Mouse (Mus musculus): Measurements from ENCODE around the gene Tmc7.

The Tmc7 gene

DNA sequence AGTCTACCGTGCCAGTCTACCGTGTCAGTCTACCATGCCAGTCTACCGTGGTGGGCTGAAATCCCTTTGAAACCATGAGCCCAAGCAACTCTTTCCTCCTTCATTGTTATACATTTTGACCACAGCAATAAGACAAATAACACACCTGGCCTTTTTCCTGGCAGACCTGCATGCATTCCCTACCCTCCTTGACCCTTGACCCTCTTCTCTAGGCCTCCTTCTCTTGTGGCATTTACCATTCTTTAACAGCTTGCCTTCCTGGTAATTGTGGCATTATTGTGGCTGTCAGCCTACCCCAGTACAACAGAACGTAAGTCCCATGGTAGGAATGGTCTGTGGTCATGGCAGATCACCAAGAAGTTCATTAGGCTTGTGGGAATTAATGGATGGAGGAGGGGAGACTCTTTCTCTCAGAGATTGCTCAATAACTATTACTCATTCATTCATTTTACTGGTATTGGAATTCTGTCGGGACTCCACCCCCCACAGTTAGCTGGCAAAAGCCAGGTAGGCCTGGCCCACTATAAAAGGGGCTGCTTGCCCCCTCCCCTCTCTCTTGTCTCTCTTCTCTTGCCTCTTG is 6.3 kb upstream of the Tmc7 start:
- DNase-seq (ENCODE audit: low read depth, low spot score) = no peak

DNA sequence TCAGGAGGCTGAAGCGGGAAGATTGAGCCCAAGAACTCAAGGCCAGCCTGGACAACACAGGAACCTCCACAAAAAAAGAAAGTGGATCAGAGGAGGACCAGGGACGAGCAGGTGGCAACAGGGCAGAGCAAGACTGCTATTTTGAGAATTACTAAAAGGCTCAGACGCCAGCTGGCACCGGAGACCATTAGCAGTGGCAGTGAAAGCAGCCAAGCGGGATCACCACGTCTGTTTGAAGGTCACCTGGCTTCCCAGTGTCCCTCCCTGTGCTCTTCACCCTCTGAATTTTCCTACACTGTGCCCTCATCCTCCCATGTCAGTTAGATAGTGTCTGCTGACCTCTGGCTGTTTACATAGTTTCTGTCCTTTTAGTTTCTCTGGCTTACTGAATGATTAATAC is 1.3 kb upstream of the Tmc7 start:
- no peak for DNase-seq (ENCODE audit: low read depth, low spot score)

DNA sequence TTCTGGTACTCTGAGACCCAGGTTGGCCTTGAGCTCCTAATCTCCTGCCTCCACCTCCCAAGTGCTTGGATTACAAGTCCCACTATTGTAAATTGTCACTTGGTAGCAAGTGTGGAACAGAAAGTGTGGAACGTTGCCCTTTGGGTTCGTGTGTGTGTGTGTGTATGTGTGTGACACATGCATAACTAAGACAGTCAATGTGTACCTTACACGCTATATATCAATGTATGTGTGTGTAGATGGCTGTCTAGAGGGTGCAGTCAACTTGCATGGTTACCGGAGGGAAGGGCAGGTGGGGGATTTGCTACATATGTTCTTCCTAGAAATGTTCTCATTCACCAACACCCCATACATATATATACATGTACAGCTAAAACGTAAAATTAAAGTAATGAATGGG is 390 bp upstream of the Tmc7 start:
- no peak for DNase-seq (ENCODE audit: low read depth, low spot score)

DNA sequence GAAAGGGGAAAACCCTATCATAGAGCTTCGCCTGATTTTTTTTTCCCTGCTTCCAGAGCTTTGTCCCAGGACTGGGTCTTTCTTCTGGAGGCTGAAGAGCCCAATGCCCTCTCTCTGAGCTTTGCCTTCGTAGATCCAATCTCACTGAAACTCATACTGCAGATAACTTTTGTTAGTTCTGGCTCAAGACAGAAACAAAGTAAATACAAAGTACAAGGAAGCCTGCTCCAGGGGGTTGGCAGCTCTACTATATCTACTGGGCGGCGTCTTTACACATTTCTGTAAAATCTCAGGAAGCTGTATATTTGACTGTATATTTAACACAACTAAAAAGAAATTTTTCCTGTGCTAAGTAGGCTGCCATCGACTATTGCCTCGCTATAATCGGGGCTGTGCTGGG is 715 bp downstream of the Tmc7 start:
- no peak for DNase-seq (ENCODE audit: low read depth, low spot score)

DNA sequence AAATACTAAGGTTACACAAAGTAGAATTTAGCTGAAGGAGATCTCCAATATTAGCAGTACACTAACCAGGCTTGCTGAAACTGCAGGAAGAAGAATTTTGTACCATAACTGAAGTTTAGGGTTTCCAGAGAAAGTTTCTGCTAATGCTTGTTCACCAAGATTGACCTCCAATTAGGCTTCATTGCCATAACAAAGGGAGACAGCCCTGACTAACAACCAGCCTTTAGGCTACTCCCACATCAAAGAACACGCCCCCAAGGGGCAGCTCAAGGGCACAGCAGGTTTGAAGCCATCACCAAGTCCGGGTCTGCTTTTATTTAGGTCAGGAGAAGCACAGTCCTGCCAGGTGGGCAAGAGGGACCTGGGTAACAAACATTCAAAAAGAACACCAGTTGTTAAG is 4.6 kb downstream of the Tmc7 start:
- no peak for DNase-seq (ENCODE audit: low read depth, low spot score)

DNA sequence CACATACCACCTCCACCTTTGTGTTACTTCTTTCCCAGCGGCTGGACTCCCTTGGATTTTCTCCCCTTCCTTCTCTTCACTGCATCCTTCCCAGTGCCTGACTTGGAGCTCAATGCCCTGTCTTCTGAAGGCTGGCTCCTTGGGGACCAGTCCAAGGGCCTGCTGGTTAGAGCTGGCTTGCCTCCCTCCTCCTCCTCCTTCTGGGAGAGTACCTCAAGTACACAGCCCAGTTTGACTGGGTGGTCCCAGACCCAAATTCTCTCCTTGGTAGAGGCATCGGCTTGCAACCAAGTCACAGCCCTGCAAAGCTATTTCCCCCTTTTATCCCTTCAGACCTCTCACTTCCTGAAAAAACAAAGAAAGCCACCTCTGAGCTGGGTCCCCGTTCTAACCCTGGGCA is 6.3 kb downstream of the Tmc7 start:
- no peak for DNase-seq (ENCODE audit: low read depth, low spot score)

DNA sequence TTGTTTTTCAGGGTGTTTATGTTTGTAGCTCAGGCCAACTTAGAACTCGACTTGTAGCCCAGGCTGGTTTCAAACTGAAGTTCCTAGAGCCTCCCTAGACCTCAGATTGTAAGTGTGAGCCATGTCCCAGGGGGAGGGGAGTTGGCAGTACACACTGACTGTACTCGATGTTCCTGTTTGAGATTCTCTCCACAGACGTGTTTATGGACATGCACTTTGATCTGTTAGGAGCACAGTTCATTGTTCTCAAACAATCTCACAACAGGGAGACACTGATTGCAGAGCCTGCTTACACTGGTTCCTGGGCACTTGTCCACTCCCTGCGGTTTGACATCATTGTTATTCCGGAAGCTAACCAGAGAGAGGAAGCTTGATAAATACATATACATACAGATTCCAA is 12.5 kb downstream of the Tmc7 start:
- DNase-seq (ENCODE audit: low read depth, low spot score) = no peak

DNA sequence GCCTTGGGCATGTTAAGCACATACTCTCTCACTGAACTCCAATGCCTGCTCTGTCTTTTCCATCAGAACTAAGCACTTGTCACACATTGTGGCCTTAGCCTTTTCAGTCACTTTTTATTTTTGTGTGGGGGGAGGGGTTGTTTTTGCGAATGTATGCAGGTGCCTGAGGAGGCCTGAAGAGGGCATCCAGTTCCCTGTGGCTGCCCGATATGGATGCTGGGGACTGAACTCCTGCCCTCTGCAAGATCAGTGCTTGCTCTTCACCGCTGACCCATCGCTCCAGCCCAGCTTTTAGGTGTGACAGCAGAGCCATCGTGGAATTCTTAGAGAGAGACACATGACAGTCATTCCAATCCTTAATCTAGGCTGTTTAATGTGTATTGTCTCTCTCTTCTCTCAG is 13.2 kb downstream of the Tmc7 start:
- DNase-seq (ENCODE audit: low read depth, low spot score) = no peak

DNA sequence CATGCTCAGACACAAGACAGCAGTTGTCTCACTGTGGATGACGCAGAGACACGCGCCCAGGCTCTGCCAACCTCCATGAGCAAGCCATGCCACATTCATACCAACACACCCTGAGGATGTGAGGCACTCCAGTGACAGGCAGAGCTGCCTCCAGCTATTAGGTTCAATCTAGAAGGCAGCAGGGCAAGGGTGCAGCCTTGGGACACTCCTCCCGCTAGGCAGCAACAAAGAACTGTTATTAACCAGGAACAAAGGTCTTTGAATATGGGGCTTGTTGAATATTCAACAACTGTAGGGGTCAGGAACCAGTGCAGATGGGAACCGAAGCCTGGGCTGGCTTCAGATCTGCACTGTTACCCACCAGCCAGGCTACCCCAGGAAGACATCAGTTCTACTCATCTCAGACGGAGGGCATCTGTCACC is 15.4 kb downstream of the Tmc7 start:
- no peak for DNase-seq (ENCODE audit: low read depth, low spot score)

DNA sequence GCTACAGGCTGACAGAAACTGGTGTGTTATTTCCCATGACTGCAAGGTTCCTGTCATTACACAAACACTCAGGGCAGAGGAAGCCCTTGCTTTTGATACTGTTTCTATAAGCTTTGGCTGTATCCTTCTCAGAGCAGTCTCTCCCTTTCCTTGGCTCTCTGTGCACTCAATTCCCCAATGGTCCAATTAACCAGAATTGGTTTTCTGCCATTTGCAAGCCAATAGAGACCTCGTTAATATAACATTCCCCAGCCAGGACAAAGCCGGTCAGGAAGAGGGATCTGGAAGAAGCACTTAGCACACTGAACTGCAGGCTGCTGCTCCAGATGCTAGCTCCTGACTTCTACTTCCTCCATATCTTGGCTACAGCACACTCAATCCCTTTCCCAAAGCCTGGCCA is 30.2 kb downstream of the Tmc7 start:
- no peak for DNase-seq (ENCODE audit: low read depth, low spot score)

DNA sequence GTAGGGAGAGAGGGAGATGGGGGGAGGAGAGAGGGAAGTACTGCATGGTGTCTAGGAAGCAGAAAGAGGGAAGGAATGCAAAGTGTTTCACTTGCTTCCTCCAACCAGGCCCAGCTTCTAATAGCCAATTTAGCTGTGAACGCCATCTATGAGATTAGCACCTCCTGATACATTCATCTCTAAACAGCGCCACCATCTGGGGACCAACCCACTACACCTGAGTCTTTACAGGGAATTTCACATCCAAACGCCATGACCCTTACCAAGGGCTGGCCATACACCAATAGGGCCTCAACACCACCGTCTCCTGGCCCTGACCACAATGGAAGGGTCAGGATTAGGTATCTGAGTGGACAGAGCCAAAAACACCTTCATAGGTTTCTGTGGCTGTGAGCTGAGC is 30.7 kb downstream of the Tmc7 start:
- DNase-seq (ENCODE audit: low read depth, low spot score) = peak; percentile 7

DNA sequence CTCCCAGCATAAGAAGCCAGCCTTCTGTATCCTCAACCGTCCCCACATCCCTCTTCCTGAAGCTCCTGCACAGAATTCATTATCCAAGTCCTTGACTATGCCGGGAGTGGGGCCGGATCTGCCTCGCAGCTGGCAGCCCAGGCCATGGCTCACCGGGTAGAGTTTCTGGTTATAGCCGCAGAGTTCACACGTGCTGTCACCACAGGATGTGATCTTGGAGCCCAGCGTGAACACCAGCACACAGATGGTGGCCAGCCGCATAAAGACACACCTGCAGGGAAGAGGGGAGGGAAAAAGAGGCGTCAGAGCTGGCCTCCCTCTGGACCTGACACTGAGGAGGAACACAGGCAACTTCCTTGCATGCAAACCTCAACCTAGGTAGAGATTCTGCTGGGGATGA is 37.1 kb downstream of the Tmc7 start:
- no peak for DNase-seq (ENCODE audit: low read depth, low spot score)

DNA sequence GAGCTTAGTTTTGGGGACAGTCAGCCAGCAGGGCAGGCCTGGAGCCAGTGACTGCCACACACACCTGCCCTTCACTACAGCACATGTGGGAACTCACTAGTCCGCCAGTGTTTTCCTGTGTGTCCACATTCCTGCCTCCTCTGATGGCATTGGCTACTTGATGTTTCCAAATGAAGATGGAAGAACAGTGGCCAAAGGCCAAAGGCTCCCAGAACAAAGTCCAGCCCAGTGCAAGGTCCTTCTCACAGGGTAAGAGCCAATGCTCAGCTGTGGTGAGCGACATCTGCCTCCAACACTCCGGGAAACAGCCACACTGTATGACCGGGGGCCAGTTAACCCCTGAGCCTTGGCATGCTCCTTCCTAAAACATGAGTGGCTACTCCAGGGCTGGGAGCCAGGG is 40.4 kb downstream of the Tmc7 start:
- DNase-seq (ENCODE audit: low read depth, low spot score) = no peak

DNA sequence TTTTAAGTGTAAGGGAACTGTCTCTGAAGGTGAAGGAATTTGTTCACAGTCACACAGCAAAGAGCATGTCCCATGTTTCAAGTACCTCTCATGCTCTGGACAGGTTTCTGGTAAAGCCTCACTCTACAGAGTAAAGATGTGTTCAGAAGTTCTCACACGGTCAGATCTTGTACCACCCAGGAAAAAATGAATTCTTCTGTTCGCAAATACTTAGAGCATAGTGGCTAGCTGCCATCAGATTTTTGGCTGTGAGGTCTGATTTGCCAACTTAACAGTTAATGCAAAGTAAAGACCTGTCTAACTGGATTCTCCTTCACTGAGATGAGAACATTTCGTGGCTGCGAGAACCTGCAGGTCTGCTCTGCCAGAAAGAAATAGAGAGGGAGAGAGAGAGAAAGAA is 49.5 kb downstream of the Tmc7 start:
- no peak for DNase-seq (ENCODE audit: low read depth, low spot score)

DNA sequence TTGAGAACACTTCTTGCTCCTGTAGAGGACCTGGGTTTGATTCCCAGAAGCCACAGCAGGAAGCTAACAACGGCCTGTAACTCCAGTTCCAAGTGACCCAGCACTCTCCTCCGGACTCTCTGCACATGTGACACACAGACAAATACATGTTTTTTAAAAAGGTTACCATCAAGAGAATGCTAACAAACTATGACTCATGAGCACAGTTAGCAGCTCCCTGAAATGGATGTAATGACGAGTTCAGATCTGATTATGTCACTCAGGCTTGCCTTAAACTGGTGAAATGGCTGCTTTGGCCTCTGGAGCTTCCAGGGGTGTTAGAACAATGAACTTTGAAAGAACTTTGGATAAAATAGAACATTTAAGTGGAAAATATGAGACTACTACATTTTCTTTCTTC is 50.2 kb downstream of the Tmc7 start:
- DNase-seq (ENCODE audit: low read depth, low spot score) = no peak

DNA sequence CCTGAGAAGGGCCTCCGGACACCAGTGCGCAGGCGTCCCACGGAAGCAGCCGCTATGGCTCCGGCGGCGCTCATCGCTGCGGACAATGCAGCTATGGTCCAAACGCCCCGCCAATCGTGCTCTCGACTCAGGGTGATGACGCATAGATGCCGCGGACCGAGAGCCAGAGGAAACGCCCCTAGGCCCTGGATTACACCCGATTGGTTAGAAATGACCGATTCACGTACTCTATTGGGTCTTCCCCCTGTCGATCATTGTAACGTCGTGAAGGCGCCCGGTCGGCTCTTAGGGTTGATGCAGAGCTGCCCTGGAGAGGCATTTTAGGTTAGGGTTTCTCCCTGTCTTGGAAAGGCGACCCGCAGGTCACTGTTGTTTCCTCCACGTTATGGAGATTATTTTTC is 51.4 kb downstream of the Tmc7 start, which contains the start of gene Coq7:
Gene Coq7 (minus strand): TSS at position 179 of the 401 bp plus-strand sequence.
- DNase-seq (ENCODE audit: low read depth, low spot score) = peak; percentile 98

DNA sequence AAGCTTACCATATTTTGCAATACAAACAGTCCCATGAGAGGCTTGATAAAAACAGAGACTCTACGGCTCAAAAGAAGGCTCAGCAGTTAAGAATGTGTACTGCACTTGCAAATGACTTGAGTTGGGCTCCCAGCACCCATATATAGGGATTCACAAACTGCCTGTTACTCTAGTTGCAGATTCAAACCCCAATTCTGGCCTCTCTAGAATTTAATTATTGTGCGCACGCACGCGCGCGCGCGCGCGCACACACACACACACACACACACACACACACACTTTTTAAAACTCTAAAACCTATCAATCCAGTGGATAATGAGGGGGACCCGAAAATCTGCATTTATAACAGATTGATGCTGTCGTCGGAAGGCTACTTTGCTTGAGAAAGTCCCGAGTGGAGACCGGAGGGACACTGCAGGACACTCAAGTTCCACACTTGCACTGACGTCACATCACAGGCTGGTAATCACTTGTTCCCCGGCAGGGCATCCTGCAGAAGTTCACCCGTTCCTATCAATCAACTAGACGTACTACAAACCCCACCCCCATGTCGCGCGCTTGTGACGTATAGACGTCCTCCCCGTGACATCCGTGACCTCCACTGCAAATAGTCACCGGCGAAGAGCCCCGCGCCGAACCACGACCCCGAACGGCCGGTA is 51.9 kb downstream of the Tmc7 start:
- DNase-seq (ENCODE audit: low read depth, low spot score) = peak; percentile 98

DNA sequence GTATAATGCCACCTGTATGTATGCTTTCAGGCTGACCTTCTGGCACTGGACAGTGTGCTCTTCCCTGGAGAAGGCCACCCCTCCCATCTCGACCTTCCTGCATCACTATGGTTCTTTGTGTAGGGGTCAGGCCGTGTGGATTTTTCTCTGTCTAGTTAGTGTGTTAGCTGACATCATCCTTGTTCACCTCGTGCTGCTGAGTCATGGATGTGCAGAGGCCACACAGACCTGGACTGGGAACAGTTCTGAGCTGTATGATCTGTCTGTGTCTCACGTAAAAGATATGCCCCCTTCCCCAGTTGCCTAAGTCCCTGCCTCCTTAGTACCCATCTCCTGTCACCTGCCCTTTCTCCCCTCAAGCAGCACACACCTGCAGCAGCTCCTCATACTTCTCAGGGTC is 57.6 kb downstream of the Tmc7 start:
- DNase-seq (ENCODE audit: low read depth, low spot score) = no peak

DNA sequence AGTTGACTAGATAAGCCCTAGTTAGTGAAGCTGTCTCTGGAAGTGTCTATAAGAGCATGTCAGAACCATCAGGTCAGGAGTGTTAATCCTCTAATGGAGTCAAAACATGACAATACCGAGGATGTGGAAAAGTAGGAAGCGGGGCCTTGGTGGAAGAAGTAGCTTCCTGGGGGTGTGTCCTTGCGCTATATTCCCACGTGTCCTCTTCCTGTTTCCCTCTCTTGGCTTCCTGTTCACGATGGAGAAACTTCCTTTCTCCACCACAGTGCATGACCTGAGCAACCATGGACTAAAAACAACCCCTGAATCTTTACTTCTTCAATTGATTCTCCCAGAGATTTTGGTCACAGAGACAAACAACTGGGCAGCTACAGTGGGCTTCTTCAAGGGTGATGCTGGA is 62.5 kb downstream of the Tmc7 start:
- DNase-seq (ENCODE audit: low read depth, low spot score) = no peak

DNA sequence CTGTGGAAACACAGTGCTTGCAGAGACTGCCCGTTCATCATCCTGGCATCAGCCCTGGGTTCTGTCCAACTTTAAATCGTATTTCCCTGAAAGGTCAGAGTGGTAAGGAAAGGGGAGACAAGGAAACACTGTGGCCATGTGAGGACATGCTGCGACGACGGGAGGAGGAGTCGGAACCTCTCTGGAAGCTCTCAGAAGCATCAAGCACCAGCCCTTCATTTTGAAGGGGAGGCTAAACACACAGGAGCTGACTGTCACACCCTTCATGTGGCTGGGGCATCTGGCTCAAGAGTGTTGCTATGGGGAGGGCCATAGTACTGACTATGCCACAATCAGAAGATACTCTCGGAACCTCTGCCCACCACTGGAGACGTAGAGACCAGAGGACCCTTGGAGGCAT is 64.9 kb downstream of the Tmc7 start:
- DNase-seq (ENCODE audit: low read depth, low spot score) = no peak

DNA sequence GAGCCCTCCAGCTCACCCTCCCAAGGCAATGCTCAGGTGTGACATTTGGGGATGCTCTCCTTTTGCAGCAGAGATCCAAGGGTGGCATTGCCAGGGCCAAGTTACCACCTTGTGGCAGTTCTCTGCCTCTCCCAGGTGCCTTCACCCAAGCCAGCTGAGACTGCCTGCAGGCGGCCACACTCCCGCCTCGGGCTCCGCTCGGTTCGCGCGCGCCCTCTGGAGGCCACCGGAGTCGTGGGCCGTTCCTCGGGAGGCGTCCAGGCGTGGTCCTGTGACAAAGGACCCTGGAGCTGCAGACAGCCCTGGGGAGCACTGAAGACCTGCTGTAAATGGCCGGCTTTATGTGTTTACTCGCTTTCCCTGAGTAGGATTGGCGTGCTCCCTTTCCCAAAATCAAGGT is 65.8 kb downstream of the Tmc7 start:
- peak; percentile 87 for DNase-seq (ENCODE audit: low read depth, low spot score)

DNA sequence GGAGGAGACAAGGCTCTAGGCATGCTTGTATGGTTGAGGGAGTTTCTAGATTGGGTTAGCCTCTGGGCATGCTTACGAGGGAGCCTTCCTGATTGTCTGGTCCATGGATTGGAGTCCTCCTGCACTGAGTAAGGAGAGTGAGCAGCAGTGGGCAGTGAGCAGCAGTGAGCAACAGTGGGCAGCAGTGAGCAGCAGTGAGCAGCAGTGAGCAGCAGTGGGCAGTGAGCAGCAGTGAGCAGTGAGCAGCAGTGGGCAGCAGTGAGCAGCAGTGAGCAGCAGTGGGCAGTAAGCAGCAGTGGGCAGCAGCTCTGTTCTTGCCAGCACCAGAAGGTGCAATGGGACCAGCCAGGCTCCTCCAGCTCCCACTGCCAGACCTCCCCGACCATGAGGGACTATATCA is 66.7 kb downstream of the Tmc7 start:
- peak; percentile 21 for DNase-seq (ENCODE audit: low read depth, low spot score)

DNA sequence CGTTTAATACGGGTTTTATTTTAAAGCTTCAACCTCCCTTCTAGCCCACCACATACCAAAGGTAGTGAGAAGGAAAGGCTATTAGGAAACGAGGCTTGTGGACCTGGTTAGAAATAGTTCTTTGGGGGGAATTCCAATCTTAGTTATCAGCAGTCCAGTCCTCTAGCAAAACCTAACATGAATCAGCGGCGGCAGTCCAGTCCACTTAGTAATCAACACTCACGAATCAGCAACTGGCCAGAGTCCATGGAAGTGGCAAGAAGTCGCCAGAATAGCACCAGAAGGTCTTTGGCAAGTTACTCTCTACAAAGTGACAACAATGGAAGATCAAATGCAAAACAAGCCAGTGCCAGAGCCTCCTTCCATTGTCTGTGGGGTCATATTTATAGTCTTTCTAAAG is 76.0 kb downstream of the Tmc7 start:
- no peak for DNase-seq (ENCODE audit: low read depth, low spot score)

DNA sequence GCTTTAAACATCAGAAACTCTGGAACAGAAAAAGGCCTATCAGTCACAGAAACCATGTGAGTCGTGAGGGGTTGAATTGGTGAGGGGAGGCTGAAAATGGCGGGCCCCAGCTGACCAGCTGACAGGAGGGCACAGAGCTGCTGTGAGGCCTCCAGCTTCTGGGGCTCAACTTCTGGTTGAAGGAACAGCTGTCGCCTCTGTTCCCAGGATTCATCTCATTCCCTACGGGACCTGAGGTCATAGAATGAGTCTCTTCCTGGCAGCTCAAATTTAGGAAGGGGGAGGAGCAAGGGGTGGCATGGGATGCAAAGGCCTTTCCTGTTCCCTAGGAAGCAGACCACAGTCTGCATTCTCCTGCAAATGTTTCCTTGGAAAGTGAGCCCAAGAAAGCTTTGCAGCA is 80.7 kb downstream of the Tmc7 start:
- no peak for DNase-seq (ENCODE audit: low read depth, low spot score)

Measured in CD4-positive, CD25-positive, alpha-beta regulatory T cell, adult 2 months (primary cell).